In the genomic region with DNA sequence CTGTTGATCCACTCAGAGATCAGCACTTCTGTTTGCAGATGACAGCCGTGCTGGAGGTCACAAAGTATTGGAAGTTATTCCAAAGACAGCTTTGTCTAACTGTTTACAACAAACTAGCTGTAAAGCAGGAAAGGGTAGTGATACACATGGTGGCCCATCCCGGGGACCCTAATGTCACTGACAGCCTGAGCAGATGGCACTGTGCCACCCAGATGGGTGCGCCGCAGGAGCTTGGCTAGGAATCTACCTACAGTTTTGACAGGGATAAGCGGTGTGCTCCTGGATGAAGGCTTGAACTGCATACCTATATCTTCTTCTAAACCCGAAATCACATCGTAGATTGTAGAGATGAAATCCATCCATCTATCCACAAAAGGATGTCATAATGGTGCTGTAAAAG, we compare ENCODE assay signal across 27 mouse cellular contexts. TPM values are rescaled to one million over a fixed set of nuclear protein-coding genes. Genes with fewer than 3 reads are reported as not detected.
A peak's percentile ranks its signal among the peaks of the same experiment; 100 is the strongest.
DNase-seq lines count a peak whose midpoint lies in the region; ATAC-seq and TF ChIP-seq lines count a peak whose summit lies in the region.
"Had no signal": no experiment of that assay in that cellular context is flagged by ENCODE, and none has a peak within 500 bp of the region (broad histone marks: within the 10 kb centered on the region; RNA-seq: fewer than 3 reads in every experiment).

No protein-coding gene starts in this region.

- H3K9me3 ChIP-seq in hindbrain, embryonic 16.5 days (ENCODE audit: control insufficient read depth, low read length): no peaks in the 10 kb centered on the region
- H3K9me3 ChIP-seq in hindbrain, embryonic 11.5 days (ENCODE audit: control insufficient read depth, low read length): no peaks in the 10 kb centered on the region
- H3K9me3 ChIP-seq in midbrain, postnatal 0 days (ENCODE audit: low read length): no peaks in the 10 kb centered on the region
- H3K9me3 ChIP-seq in midbrain, embryonic 11.5 days (ENCODE audit: control insufficient read depth, low read length): no peaks in the 10 kb centered on the region
- H3K9me3 ChIP-seq: embryonic facial prominence, embryonic 15.5 days; forebrain, embryonic 15.5 days; heart, embryonic 13.5 days; liver, embryonic 13.5 days; megakaryocyte, embryonic 14.5 days; midbrain, embryonic 15.5 days; neural tube, embryonic 13.5 days had no signal

- no peaks in the 10 kb centered on the region for H3K27me3 ChIP-seq in hindbrain, embryonic 16.5 days (replicated peaks; ENCODE audit: control insufficient read depth, insufficient read depth, low read length)
- no peaks in the 10 kb centered on the region for H3K27me3 ChIP-seq in hindbrain, embryonic 11.5 days (ENCODE audit: control insufficient read depth, insufficient read depth, low read length)
- no peaks in the 10 kb centered on the region for H3K27me3 ChIP-seq in midbrain, postnatal 0 days (ENCODE audit: insufficient read depth, low read length)
- no peaks in the 10 kb centered on the region for H3K27me3 ChIP-seq in midbrain, embryonic 11.5 days (ENCODE audit: control insufficient read depth, insufficient read depth, low read length)
- H3K27me3 ChIP-seq: embryonic facial prominence, embryonic 15.5 days; forebrain, embryonic 15.5 days; heart, embryonic 13.5 days; liver, embryonic 13.5 days; megakaryocyte, embryonic 14.5 days; midbrain, embryonic 15.5 days; neural tube, embryonic 13.5 days had no signal

- DNase-seq in hindbrain, embryonic 11.5 days (ENCODE audit: low spot score): no peak
- DNase-seq in midbrain, postnatal 0 days (ENCODE audit: low spot score): peak; percentile 37
- DNase-seq in midbrain, embryonic 11.5 days (ENCODE audit: low spot score, missing footprints): no peak
- peak; percentile 92 for DNase-seq in cerebellum, adult 9-11 months
- no peak for DNase-seq in heart, adult 18-20 months
- no peak for DNase-seq in thymus, postnatal 25 days
- DNase-seq: adrenal gland, postnatal 14 days; gastrocnemius, postnatal 14 days; heart, adult 2 months; heart, postnatal 14 days; liver, embryonic 13.5 days; lung, embryonic 14.5 days; lung, postnatal 36 days; retina, postnatal 1 day; right cerebral cortex, postnatal 25 days; spleen, adult 18-20 months had no signal

- no peak overlapping the region for H3K4me3 ChIP-seq in hindbrain, embryonic 16.5 days (ENCODE audit: low read length)
- no peak overlapping the region for H3K4me3 ChIP-seq in hindbrain, embryonic 11.5 days (ENCODE audit: low read depth, low read length)
- H3K4me3 ChIP-seq in midbrain, postnatal 0 days (ENCODE audit: low read depth, low read length): no peak overlapping the region
- no peak overlapping the region for H3K4me3 ChIP-seq in midbrain, embryonic 11.5 days (ENCODE audit: low read depth, low read length)
- H3K4me3 ChIP-seq: embryonic facial prominence, embryonic 15.5 days; forebrain, embryonic 15.5 days; heart, adult 2 months; heart, embryonic 13.5 days; liver, embryonic 13.5 days; megakaryocyte, embryonic 14.5 days; midbrain, embryonic 15.5 days; myocyte; neural tube, embryonic 13.5 days had no signal

- no peaks in the 10 kb centered on the region; the same call in 1 of the 2 replicates for H3K4me1 ChIP-seq in hindbrain, embryonic 16.5 days (ENCODE audit: control insufficient read depth, insufficient read depth, low read depth, low read length)
- H3K4me1 ChIP-seq in hindbrain, embryonic 11.5 days (replicated peaks; ENCODE audit: control insufficient read depth, insufficient read depth, low read length): no peaks in the 10 kb centered on the region
- H3K4me1 ChIP-seq in midbrain, postnatal 0 days (ENCODE audit: insufficient read depth, low read length): no peaks in the 10 kb centered on the region; the same call in 1 of the 2 replicates
- H3K4me1 ChIP-seq in midbrain, embryonic 11.5 days (ENCODE audit: control insufficient read depth, insufficient read depth, low read length): no peaks in the 10 kb centered on the region
- H3K4me1 ChIP-seq: embryonic facial prominence, embryonic 15.5 days; forebrain, embryonic 15.5 days; liver, embryonic 13.5 days; megakaryocyte, embryonic 14.5 days; midbrain, embryonic 15.5 days had no signal

- no peak overlapping the region for H3K9ac ChIP-seq in hindbrain, embryonic 16.5 days (ENCODE audit: low read depth, low read length)
- H3K9ac ChIP-seq in hindbrain, embryonic 11.5 days (ENCODE audit: low read depth, low read length): no peak overlapping the region
- no peak overlapping the region for H3K9ac ChIP-seq in midbrain, postnatal 0 days (replicated peaks; ENCODE audit: low read length, poor library complexity, severe bottlenecking)
- H3K9ac ChIP-seq in midbrain, embryonic 11.5 days (ENCODE audit: low read length): no peak overlapping the region
- H3K9ac ChIP-seq: embryonic facial prominence, embryonic 15.5 days; forebrain, embryonic 15.5 days; heart, embryonic 13.5 days; hindbrain, embryonic 14.5 days; liver, embryonic 13.5 days; lung, embryonic 14.5 days; midbrain, embryonic 15.5 days; neural tube, embryonic 13.5 days had no signal

- WGBS in hindbrain, embryonic 16.5 days: 88% methylated on average over 7 of the region's 7 CpGs
- WGBS in hindbrain, embryonic 11.5 days: 97% methylated on average over 7 of the region's 7 CpGs
- 94% methylated on average over 7 of the region's 7 CpGs for WGBS in midbrain, postnatal 0 days
- 96% methylated on average over 7 of the region's 7 CpGs for WGBS in midbrain, embryonic 11.5 days

- H3K4me2 ChIP-seq in hindbrain, embryonic 16.5 days (ENCODE audit: low read length): no peak overlapping the region
- no peak overlapping the region for H3K4me2 ChIP-seq in hindbrain, embryonic 11.5 days (replicated peaks; ENCODE audit: low read depth, low read length)
- no peak overlapping the region for H3K4me2 ChIP-seq in midbrain, postnatal 0 days (ENCODE audit: low read depth, low read length, poor library complexity, severe bottlenecking)
- no peak overlapping the region for H3K4me2 ChIP-seq in midbrain, embryonic 11.5 days
- H3K4me2 ChIP-seq: embryonic facial prominence, embryonic 15.5 days; forebrain, embryonic 15.5 days; heart, embryonic 13.5 days; hindbrain, embryonic 14.5 days; liver, embryonic 13.5 days; lung, embryonic 14.5 days; midbrain, embryonic 15.5 days; neural tube, embryonic 13.5 days had no signal

- TF ChIP-seq CTCF in midbrain, postnatal 0 days (IDR thresholded peaks at IDR 0.05): no peak

- H3K36me3 ChIP-seq in hindbrain, embryonic 16.5 days (ENCODE audit: control insufficient read depth, insufficient read depth, low read length): no peaks in the 10 kb centered on the region
- no peaks in the 10 kb centered on the region for H3K36me3 ChIP-seq in hindbrain, embryonic 11.5 days (ENCODE audit: control insufficient read depth, insufficient read depth, low read length)
- H3K36me3 ChIP-seq in midbrain, postnatal 0 days (ENCODE audit: insufficient read depth, low read length): no peaks in the 10 kb centered on the region
- H3K36me3 ChIP-seq in midbrain, embryonic 11.5 days (ENCODE audit: control insufficient read depth, insufficient read depth, low read length): no peaks in the 10 kb centered on the region
- H3K36me3 ChIP-seq: embryonic facial prominence, embryonic 15.5 days; forebrain, embryonic 15.5 days; midbrain, embryonic 15.5 days; neural tube, embryonic 13.5 days had no signal

- ATAC-seq in hindbrain, embryonic 16.5 days: 0 out of 2 replicates have a peak, but pooled peaks have one; percentile 60
- no peak for ATAC-seq in hindbrain, embryonic 11.5 days (ENCODE audit: low FRiP score)
- ATAC-seq in midbrain, postnatal 0 days (ENCODE audit: low FRiP score): no peak
- ATAC-seq in midbrain, embryonic 11.5 days (ENCODE audit: low FRiP score): no peak
- ATAC-seq: CD4-positive, CD25-positive, alpha-beta regulatory T cell, adult 4 months; forebrain, embryonic 15.5 days; intestine, embryonic 16.5 days; midbrain, embryonic 15.5 days had no signal

- peak overlapping the region; percentile 4; the same call in 1 of the 2 replicates for H3K27ac ChIP-seq in hindbrain, embryonic 16.5 days (ENCODE audit: low read depth, low read length)
- no peak overlapping the region for H3K27ac ChIP-seq in hindbrain, embryonic 11.5 days (ENCODE audit: low read depth, low read length)
- no peak overlapping the region for H3K27ac ChIP-seq in midbrain, postnatal 0 days (ENCODE audit: low read depth, low read length)
- no peak overlapping the region for H3K27ac ChIP-seq in midbrain, embryonic 11.5 days (ENCODE audit: low read depth, low read length)
- H3K27ac ChIP-seq: embryonic facial prominence, embryonic 15.5 days; forebrain, embryonic 15.5 days; heart, adult 2 months; heart, embryonic 13.5 days; hindbrain, embryonic 14.5 days; liver, embryonic 13.5 days; midbrain, embryonic 15.5 days; neural tube, embryonic 13.5 days had no signal

RNA-seq across cellular contexts. Expression of a gene that starts 29.4 kb away (rescaled TPM):
- 2.2 and 2.3 TPM in 2 replicates for polyA plus RNA-seq in hindbrain, embryonic 16.5 days (2015; fragmentation: Nextera tagmentation; extraction: Ambion mirVana)
- 3.1 and 4.6 TPM in 2 replicates for polyA plus RNA-seq in hindbrain, embryonic 11.5 days (2014; fragmentation: Nextera tagmentation; extraction: Ambion mirVana)
- total RNA-seq in midbrain, postnatal 0 days (2014; rRNA removed): 1.2 and 1.9 TPM in 2 replicates
- polyA plus RNA-seq in midbrain, postnatal 0 days (2015; fragmentation: Nextera tagmentation; extraction: Ambion mirVana): 1.8 and 2.4 TPM in 2 replicates
- polyA plus RNA-seq in midbrain, embryonic 11.5 days (2014; fragmentation: Nextera tagmentation; extraction: Ambion mirVana): 2.0 and 3.4 TPM in 2 replicates
- 10 to 100 TPM; 16.4 to 18.8 TPM for total RNA-seq in heart, adult 18-20 months (2021)
- polyA plus RNA-seq: CD4-positive, CD25-positive, alpha-beta regulatory T cell, adult 4 months had no signal

Comparison
In these comparisons a context has a peak if more than half of its experiments do, and no peak if none do; other contexts are left out.
1. DNase-seq: peak in midbrain, postnatal 0 days (single experiment) and cerebellum, adult 9-11 months (single experiment); none in hindbrain, embryonic 11.5 days (single experiment), midbrain, embryonic 11.5 days (single experiment), heart, adult 18-20 months (0 of 2) and thymus, postnatal 25 days (single experiment).